Mouse (Mus musculus): ENCODE data around the gene Rgs12. TPM values are rescaled to one million over a fixed set of nuclear protein-coding genes. Genes with fewer than 3 reads are reported as not detected.
A peak's percentile ranks its signal among the peaks of the same experiment; 100 is the strongest.

The Rgs12 gene
- polyA plus RNA-seq, 1 experiment from 2014 or later, result 44.3 TPM

DNA sequence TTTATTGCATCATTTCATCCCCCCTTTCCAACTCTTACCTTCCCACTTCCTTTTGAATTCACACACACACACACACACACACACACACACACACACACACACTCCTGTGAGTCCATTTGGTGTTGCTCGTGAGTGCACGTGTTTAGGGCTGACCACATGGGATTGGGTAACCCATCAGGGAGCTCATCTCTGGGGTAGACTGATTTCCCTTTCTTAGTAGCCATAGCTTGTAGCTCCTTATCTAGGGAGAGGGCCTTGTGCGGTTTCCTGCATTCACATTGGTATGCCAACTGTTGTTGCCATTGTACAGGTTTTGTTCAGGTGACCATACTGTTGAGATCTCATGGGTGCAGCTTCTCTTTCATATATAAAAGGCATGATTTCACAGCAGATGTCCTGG lies 5.8 kb upstream of the Rgs12 start:
- 92% methylated on average over 3 of the region's 3 CpGs for WGBS
- ATAC-seq (ENCODE audit: low FRiP score, low TSS enrichment) (no peak), DNase-seq (no peak)

GRCm38 (mm10) chr5:34949769-34950211 lies 545 bp downstream of the Rgs12 start:
- Histone ChIP-seq H3K9ac (replicated peaks; ENCODE audit: low read length) (peak overlapping the region; percentile 97), H3K4me2 (ENCODE audit: low read length) (peak overlapping the region; percentile 84), H3K36me3 (ENCODE audit: control insufficient read depth, insufficient read depth, low read length) (no peaks in the 10 kb centered on the region), H3K27ac (replicated peaks; ENCODE audit: low read depth, low read length) (peak overlapping the region; percentile 93), H3K4me1 (ENCODE audit: control insufficient read depth, insufficient read depth, low read length) (peaks cover 34% of the 10 kb centered on the region), H3K27me3 (ENCODE audit: control insufficient read depth, insufficient read depth, low read length) (no peaks in the 10 kb centered on the region), H3K4me3 (replicated peaks; ENCODE audit: low read depth, low read length) (peak overlapping the region; percentile 91), H3K9me3 (ENCODE audit: control insufficient read depth, low read length) (no peaks in the 10 kb centered on the region)
- WGBS, result under 1% methylated on average over 12 of the region's 12 CpGs
- peak; percentile 65 for ATAC-seq (ENCODE audit: low FRiP score, low TSS enrichment)
- DNase-seq, result peak; percentile 59

More for the DNA sequence above, 5.8 kb upstream of the Rgs12 start:
- no peaks in the 10 kb centered on the region for H3K36me3 ChIP-seq (ENCODE audit: control insufficient read depth, insufficient read depth, low read length)
- H3K27me3 ChIP-seq (ENCODE audit: control insufficient read depth, insufficient read depth, low read length), result no peaks in the 10 kb centered on the region
- no peak overlapping the region for H3K27ac ChIP-seq (replicated peaks; ENCODE audit: low read depth, low read length)
- no peak overlapping the region for H3K4me2 ChIP-seq (ENCODE audit: low read length)
- no peak overlapping the region for H3K4me3 ChIP-seq (replicated peaks; ENCODE audit: low read depth, low read length)
- no peak overlapping the region for H3K9ac ChIP-seq (replicated peaks; ENCODE audit: low read length)
- peaks cover 8% of the 10 kb centered on the region; the same call in 1 of the 2 replicates for H3K4me1 ChIP-seq (ENCODE audit: control insufficient read depth, insufficient read depth, low read length)
- no peaks in the 10 kb centered on the region for H3K9me3 ChIP-seq (ENCODE audit: control insufficient read depth, low read length)

- H3K9ac ChIP-seq (replicated peaks; ENCODE audit: low read length), result peak overlapping the region; percentile 97
- no peaks in the 10 kb centered on the region for H3K27me3 ChIP-seq (ENCODE audit: control insufficient read depth, insufficient read depth, low read length)
- ATAC-seq (ENCODE audit: low FRiP score, low TSS enrichment), result no peak
- DNase-seq, result peak; percentile 22
- no peaks in the 10 kb centered on the region for H3K9me3 ChIP-seq (ENCODE audit: control insufficient read depth, low read length)
- H3K4me3 ChIP-seq (replicated peaks; ENCODE audit: low read depth, low read length), result peak overlapping the region; percentile 91
- H3K4me2 ChIP-seq (ENCODE audit: low read length), result peak overlapping the region; percentile 84
- H3K4me1 ChIP-seq (ENCODE audit: control insufficient read depth, insufficient read depth, low read length), result peaks cover 38% of the 10 kb centered on the region
- WGBS, result 58% methylated on average over 6 of the region's 6 CpGs
- H3K27ac ChIP-seq (replicated peaks; ENCODE audit: low read depth, low read length), result peak overlapping the region; percentile 93
- no peaks in the 10 kb centered on the region for H3K36me3 ChIP-seq (ENCODE audit: control insufficient read depth, insufficient read depth, low read length)
Observed at GRCm38 (mm10) chr5:34950486-34951160, 1.4 kb downstream of the Rgs12 start.

DNA sequence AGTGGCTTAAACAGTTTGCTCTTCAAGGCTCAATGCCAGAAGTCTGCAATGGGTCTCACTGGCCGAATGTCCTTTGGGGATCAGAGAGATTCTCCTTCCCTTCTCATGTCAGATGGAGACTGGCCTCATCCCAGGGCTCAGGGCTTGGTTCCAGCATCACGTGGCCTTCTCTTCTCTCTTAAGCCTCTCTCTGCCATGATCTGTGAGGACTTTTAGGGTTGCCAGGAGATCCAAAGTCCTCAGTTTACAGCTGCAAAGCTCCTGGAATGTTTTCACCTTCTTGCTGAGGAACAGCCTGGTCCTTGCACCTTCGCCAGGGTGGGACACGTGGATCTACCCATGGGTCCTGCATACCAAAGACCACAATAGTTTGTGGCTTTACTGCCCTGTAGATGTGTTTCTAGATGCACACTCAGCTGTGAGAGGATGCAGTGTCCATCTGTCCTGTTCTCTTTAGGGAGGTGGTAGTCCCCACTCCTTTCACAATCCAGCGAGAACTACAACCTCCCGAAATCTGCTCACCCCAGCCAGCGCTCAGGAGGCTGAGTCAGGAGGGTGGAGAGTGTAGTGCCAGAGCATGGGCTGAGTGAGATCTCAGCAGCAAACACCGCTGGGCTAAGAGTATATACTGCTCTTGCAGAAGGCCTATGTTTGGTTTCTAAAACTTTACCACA lies 2.1 kb downstream of the Rgs12 start:
- Histone ChIP-seq H3K9me3 (ENCODE audit: control insufficient read depth, low read length) (no peaks in the 10 kb centered on the region), H3K9ac (replicated peaks; ENCODE audit: low read length) (no peak overlapping the region; the same call in 1 of the 2 replicates), H3K36me3 (ENCODE audit: control insufficient read depth, insufficient read depth, low read length) (no peaks in the 10 kb centered on the region), H3K4me3 (replicated peaks; ENCODE audit: low read depth, low read length) (0 out of 2 replicates have a peak overlapping the region, but pooled peaks have one; percentile 91), H3K27me3 (ENCODE audit: control insufficient read depth, insufficient read depth, low read length) (no peaks in the 10 kb centered on the region), H3K27ac (replicated peaks; ENCODE audit: low read depth, low read length) (0 out of 2 replicates have a peak overlapping the region, but pooled peaks have one; percentile 93), H3K4me2 (ENCODE audit: low read length) (peak overlapping the region; percentile 84), H3K4me1 (ENCODE audit: control insufficient read depth, insufficient read depth, low read length) (peaks cover 44% of the 10 kb centered on the region)
- no peak for ATAC-seq (ENCODE audit: low FRiP score, low TSS enrichment)
- 88% methylated on average over 8 of the region's 8 CpGs for WGBS
- peak; percentile 49 for DNase-seq

GRCm38 (mm10) chr5:34954508-34954907 lies 5.3 kb downstream of the Rgs12 start:
- Histone ChIP-seq H3K27ac (replicated peaks; ENCODE audit: low read depth, low read length) (0 out of 2 replicates have a peak overlapping the region, but pooled peaks have one; percentile 10), H3K4me1 (ENCODE audit: control insufficient read depth, insufficient read depth, low read length) (peaks cover 55% of the 10 kb centered on the region), H3K9me3 (ENCODE audit: control insufficient read depth, low read length) (no peaks in the 10 kb centered on the region), H3K4me2 (ENCODE audit: low read length) (peak overlapping the region; percentile 25), H3K9ac (replicated peaks; ENCODE audit: low read length) (no peak overlapping the region), H3K27me3 (ENCODE audit: control insufficient read depth, insufficient read depth, low read length) (no peaks in the 10 kb centered on the region), H3K36me3 (ENCODE audit: control insufficient read depth, insufficient read depth, low read length) (no peaks in the 10 kb centered on the region), H3K4me3 (replicated peaks; ENCODE audit: low read depth, low read length) (0 out of 2 replicates have a peak overlapping the region, but pooled peaks have one; percentile 9)
- DNase-seq (peak; percentile 57), ATAC-seq (ENCODE audit: low FRiP score, low TSS enrichment) (no peak)
- WGBS, result 28% methylated on average over 6 of the region's 6 CpGs

DNA sequence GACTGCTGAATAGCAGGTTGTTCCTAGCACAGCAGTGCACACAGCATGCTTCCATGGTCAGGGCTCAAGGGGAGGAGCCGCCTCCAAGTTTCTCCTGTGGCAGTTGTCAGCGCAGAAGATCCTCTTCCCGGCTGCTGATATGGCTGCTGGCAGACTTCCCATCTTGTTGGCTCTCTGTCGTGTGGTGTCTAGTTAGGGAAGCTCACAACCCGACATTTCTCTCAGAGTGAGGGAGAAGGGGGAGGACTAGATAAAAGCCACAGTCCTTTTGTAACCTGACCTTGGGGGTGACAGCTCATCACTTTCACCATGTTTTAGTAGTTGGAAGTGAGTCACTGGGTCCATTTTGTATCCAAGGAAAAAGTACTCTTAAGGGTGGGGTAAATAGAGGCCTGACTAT lies 6.4 kb downstream of the Rgs12 start:
- Histone ChIP-seq H3K9me3 (ENCODE audit: control insufficient read depth, low read length) (no peaks in the 10 kb centered on the region), H3K27me3 (ENCODE audit: control insufficient read depth, insufficient read depth, low read length) (no peaks in the 10 kb centered on the region), H3K27ac (replicated peaks; ENCODE audit: low read depth, low read length) (no peak overlapping the region), H3K4me3 (replicated peaks; ENCODE audit: low read depth, low read length) (no peak overlapping the region), H3K4me1 (ENCODE audit: control insufficient read depth, insufficient read depth, low read length) (peaks cover 48% of the 10 kb centered on the region), H3K4me2 (ENCODE audit: low read length) (no peak overlapping the region), H3K36me3 (ENCODE audit: control insufficient read depth, insufficient read depth, low read length) (no peaks in the 10 kb centered on the region), H3K9ac (replicated peaks; ENCODE audit: low read length) (no peak overlapping the region)
- DNase-seq (peak; percentile 19), ATAC-seq (ENCODE audit: low FRiP score, low TSS enrichment) (no peak)
- WGBS, result 52% methylated on average over 5 of the region's 5 CpGs

DNA sequence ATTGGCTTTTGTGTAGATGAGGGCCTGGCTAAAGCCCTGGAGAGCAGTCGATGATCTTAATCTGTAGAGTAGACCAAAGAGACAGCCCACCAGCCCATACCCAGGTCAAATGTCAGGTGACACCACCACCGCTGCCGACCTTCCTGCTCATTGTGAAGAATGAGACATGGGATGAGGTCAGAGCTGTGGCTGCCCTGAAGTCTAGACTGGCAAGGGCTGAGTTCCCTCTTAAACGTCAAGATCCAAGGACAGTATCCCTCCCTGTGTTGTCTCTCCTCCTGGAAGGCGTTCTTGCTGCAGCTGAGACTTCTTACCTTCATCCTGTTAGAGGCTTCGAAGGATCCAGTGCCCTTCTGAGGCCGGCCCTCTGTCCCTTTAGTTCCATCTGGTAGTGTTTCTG lies 6.9 kb downstream of the Rgs12 start:
- H3K27me3 ChIP-seq (ENCODE audit: control insufficient read depth, insufficient read depth, low read length), result no peaks in the 10 kb centered on the region
- no peak overlapping the region for H3K27ac ChIP-seq (replicated peaks; ENCODE audit: low read depth, low read length)
- H3K36me3 ChIP-seq (ENCODE audit: control insufficient read depth, insufficient read depth, low read length), result no peaks in the 10 kb centered on the region
- H3K9me3 ChIP-seq (ENCODE audit: control insufficient read depth, low read length), result no peaks in the 10 kb centered on the region
- H3K9ac ChIP-seq (replicated peaks; ENCODE audit: low read length), result no peak overlapping the region
- DNase-seq (no peak), ATAC-seq (ENCODE audit: low FRiP score, low TSS enrichment) (no peak)
- no peak overlapping the region for H3K4me3 ChIP-seq (replicated peaks; ENCODE audit: low read depth, low read length)
- no peak overlapping the region for H3K4me2 ChIP-seq (ENCODE audit: low read length)
- H3K4me1 ChIP-seq (ENCODE audit: control insufficient read depth, insufficient read depth, low read length), result peaks cover 43% of the 10 kb centered on the region
- 91% methylated on average over 7 of the region's 7 CpGs for WGBS

DNA sequence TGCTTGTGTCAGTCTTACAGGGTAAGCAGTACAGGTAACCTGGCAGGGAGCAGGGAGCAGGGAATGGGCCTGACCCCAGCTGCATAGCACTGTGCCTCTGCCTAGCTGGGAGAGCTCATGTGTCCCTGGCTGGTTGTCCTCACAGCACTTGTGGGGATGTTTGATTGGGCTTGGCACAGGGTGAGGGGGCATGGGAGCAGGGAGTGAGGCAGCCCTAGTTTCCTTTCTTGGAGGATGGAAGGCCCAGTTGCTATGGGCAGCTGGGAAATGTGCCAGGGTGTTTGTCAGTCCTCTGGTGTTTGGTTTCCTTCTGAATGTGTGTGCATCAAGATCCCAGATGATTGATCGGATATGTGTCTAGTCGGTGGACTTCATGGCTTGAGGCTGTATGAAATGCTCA lies 7.8 kb downstream of the Rgs12 start:
- Histone ChIP-seq H3K4me1 (ENCODE audit: control insufficient read depth, insufficient read depth, low read length) (peaks cover 39% of the 10 kb centered on the region), H3K27ac (replicated peaks; ENCODE audit: low read depth, low read length) (peak overlapping the region; percentile 49; the same call in 1 of the 2 replicates), H3K4me3 (replicated peaks; ENCODE audit: low read depth, low read length) (no peak overlapping the region), H3K36me3 (ENCODE audit: control insufficient read depth, insufficient read depth, low read length) (no peaks in the 10 kb centered on the region), H3K9ac (replicated peaks; ENCODE audit: low read length) (no peak overlapping the region), H3K27me3 (ENCODE audit: control insufficient read depth, insufficient read depth, low read length) (no peaks in the 10 kb centered on the region), H3K4me2 (ENCODE audit: low read length) (peak overlapping the region; percentile 4; the same call in 1 of the 2 replicates), H3K9me3 (ENCODE audit: control insufficient read depth, low read length) (no peaks in the 10 kb centered on the region)
- ATAC-seq (ENCODE audit: low FRiP score, low TSS enrichment) (no peak; the same call in 1 of the 2 replicates), DNase-seq (peak; percentile 52)
- 61% methylated on average over 2 of the region's 2 CpGs for WGBS
